Mouse (Mus musculus) lung, embryonic 16.5 days (tissue): ENCODE results near the gene Cwc25. TPM values are rescaled to one million over a fixed set of nuclear protein-coding genes. Genes with fewer than 3 reads are reported as not detected.

Experiments used
- ATAC-seq: fragments of 200-750 bp; cut with Nextera tagmentation; 2 replicates; pipeline ENCODE4 v1.8.0; 2017; ENCODE audit warnings: low read depth, mild to moderate bottlenecking, moderate library complexity
- H3K27ac ChIP-seq: fragments of 300-500 bp; sonication (generic); 2 replicates; pipeline ENCODE4 v1.5.1; 2014; ENCODE audit warnings: mild to moderate bottlenecking, control low read depth, low read length
- H3K27me3 ChIP-seq: fragments of 300-500 bp; sonication (generic); 2 replicates; pipeline ENCODE4 v1.6.1; 2014; ENCODE audit warnings: low read depth, low read length, mixed read lengths; ENCODE audit not compliant: control insufficient read depth, insufficient read depth
- H3K36me3 ChIP-seq: fragments of 300-500 bp; sonication (generic); 2 replicates; pipeline ENCODE4 v1.6.1; 2014; ENCODE audit warnings: low read length; ENCODE audit not compliant: control insufficient read depth, insufficient read depth
- H3K4me1 ChIP-seq: fragments of 300-500 bp; sonication (generic); replicated peaks from 2 replicates; pipeline ENCODE4 v1.6.1; 2014; ENCODE audit warnings: low read length, mixed read lengths; ENCODE audit not compliant: control insufficient read depth, insufficient read depth
- H3K4me2 ChIP-seq: fragments of 300-500 bp; sonication (generic); 2 replicates; pipeline ENCODE4 v1.6.1; 2014; ENCODE audit warnings: low read depth, low read length, control low read depth
- H3K4me3 ChIP-seq: fragments of 300-500 bp; sonication (generic); 2 replicates; pipeline ENCODE4 v1.5.1; 2014; ENCODE audit warnings: mild to moderate bottlenecking, low read length, control low read depth
- H3K9ac ChIP-seq: fragments of 300-500 bp; sonication (generic); 2 replicates; pipeline ENCODE4 v1.6.1; 2014; ENCODE audit warnings: low read length, control low read depth
- H3K9me3 ChIP-seq: fragments of 300-500 bp; sonication (generic); 2 replicates; pipeline ENCODE4 v1.6.1; 2016; ENCODE audit warnings: low read length; ENCODE audit not compliant: control insufficient read depth
- WGBS: fragments of 180-500 bp; shearing (Covaris S2); extraction: QIAGEN DNeasy Blood & Tissue Kit; methylation state at CpG from one replicate; pipeline ENCODE4 v1.1.7; 2014; 5-methylcytosine and 5-hydroxymethylcytosine counted together
- polyA plus RNA-seq: library from polyadenylated mRNA; unstranded; fragments of >200 nt; fragmentation: Nextera tagmentation; extraction: Ambion mirVana; gene quantifications from 2 replicates; pipeline ENCODE4 v1.2.1, GENCODE M21; 2015

Gene Cwc25
- polyA plus RNA-seq, 1 experiment from 2014 or later, result 16.1 TPM

DNA sequence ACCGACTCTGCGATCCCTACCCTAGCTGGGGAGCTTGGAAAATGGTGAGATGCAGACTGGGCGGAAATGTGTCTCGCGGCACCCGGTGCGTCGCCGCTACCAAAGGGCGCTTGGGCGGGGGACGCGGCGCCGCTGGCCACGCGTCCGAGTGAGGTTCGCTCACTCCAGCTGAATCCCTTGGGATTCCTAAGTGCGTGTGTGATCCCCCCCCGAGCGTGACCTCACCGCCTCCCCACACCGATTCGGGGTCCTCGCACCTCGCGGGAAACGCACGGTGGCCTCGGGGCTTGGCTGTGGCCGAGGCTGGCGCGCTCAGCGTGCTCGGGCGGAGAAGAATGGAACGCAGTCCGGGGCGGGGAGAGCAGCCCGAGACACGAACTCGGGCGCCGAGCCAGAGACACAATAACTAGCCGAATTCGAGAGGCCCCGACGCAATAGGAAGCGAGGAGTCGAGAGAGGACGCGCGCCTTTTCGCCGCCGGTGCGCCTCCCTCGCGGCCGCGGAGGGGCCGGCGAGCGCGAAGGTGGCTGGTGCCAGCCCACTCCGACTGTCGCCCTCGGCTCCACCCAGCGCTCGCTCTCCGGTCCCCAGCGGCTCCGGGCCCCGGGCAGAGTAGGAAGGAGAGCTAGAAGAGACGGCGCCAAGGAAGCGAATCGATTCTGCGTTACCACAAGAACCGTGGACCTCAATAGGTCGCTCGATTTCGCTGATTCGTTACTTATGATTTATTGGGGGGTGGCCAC lies 66.2 kb downstream of the Cwc25 start, which contains the start of gene Pcgf2:
Gene Pcgf2 (minus strand): TSS at position 495 of the 743 bp plus-strand sequence.
- Histone ChIP-seq H3K36me3 (no peaks in the 10 kb centered on the region), H3K27me3 (no peaks in the 10 kb centered on the region), H3K4me2 (peak within 1 kb of the TSS; percentile 90), H3K4me1 (peaks cover 53% of the 10 kb centered on the region), H3K9me3 (no peaks in the 10 kb centered on the region), H3K9ac (peak within 1 kb of the TSS; percentile 88), H3K4me3 (peak within 1 kb of the TSS; percentile 66), H3K27ac (peak within 1 kb of the TSS; percentile 100)
- ATAC-seq, result peak; percentile 32
- under 1% methylated on average over 85 of the region's 85 CpGs for WGBS

DNA sequence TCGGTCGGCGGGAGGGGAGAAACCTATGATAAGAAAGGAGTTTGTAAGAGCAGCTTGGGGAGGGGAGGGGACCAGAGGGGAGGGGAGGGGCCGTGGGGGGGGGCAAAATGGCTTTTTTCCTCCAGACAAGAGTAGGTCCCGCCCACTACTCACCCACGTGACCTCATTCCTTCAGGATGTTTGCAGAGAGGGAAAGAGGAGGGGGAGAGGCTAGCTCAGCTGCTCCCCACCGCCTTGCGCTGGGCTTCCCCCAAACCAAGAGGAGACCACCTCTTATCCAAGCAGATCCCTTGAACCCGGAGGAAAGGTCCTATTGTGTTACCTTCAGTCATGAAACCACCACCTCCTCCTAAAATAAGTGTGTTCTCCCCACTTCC lies 66.7 kb downstream of the Cwc25 start:
- Histone ChIP-seq H3K4me2 (peak overlapping the region; percentile 90), H3K9ac (peak overlapping the region; percentile 88), H3K36me3 (no peaks in the 10 kb centered on the region), H3K27me3 (no peaks in the 10 kb centered on the region), H3K4me3 (peak overlapping the region; percentile 66), H3K9me3 (no peaks in the 10 kb centered on the region), H3K4me1 (peaks cover 57% of the 10 kb centered on the region), H3K27ac (peak overlapping the region; percentile 100)
- peak; percentile 64 for ATAC-seq
- 0% methylated on average over 6 of the region's 9 CpGs for WGBS

DNA sequence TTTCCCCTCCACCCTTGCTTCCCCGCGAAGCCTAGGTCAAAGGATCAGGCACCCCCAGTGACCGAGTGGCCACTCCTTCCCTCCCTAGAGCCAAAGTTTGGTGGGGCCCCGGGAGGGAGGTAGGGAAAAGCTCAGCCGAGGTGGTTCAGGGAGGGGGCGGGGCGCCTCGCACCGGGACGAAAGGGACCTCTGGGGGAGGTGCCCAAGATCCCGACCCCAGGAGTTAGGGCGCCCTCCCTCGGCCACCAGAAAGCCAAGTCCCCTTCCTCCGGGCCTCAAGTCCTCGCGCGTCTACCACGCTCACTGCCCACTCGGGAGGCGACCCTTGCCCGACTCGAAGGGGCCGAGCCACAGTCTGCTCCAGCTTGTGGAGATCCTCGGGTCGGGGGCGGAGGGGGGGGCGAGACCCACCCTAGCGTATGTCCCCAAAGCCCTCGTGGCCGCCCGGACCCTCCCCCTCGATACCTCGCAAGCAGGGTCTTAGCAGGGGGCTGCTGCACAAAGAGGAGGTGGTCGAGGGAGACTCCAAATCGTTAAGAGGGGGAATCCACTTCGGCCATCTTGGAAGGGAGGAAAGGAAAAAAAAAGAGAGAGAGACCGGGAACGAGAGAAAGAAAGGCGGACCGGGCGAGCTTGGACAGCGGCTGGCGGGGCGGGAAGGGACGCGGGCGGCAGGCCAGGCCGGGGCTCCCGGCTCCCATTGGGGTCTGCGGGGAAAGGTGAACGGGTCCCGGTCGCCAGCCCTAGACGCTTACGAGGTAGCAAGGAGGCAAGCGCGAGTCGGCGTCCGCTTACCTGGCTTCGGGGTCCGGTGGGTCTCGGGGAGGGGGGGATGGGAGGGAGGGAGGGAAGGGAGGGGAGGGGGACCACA lies 67.4 kb downstream of the Cwc25 start:
- Histone ChIP-seq H3K36me3 (no peaks in the 10 kb centered on the region), H3K4me1 (peaks cover 56% of the 10 kb centered on the region), H3K9me3 (no peaks in the 10 kb centered on the region), H3K4me2 (peak overlapping the region; percentile 90), H3K27me3 (no peaks in the 10 kb centered on the region), H3K9ac (peak overlapping the region; percentile 86), H3K27ac (peak overlapping the region; percentile 100), H3K4me3 (peak overlapping the region; percentile 66)
- under 1% methylated on average over 62 of the region's 63 CpGs for WGBS
- peak; percentile 2 for ATAC-seq

DNA sequence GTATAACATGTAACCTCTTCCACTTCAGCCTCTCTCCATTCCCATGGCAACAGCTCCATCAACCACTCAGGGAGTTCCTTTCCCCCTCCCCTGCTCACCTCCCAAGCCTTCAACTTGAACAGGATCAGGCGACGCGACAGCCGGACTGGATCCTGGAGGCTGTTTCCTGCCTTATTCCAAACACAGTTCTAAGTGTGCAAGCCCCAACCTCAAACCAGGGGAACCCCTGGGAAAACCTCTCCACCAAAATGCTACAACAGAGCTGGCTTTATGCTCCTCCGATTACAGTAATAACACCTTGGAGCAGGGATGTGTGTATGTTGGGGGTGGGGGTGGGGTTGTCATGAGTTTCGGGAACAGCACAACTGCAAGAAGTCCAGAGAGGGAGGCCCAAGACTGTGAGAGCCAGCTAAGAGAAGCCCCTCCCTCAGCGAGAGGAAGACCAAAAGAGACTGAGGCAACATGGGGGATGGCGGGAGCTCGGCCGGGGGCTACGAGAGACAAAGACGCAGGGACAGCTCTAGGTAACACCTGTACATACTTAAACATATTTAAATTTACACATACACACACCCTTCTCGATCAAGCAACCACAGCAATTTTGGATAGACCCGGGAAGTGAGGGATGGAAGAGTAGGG lies 68.3 kb downstream of the Cwc25 start:
- Histone ChIP-seq H3K9me3 (no peaks in the 10 kb centered on the region), H3K4me3 (peak overlapping the region; percentile 66), H3K9ac (peak overlapping the region; percentile 86), H3K4me1 (peaks cover 62% of the 10 kb centered on the region), H3K27me3 (no peaks in the 10 kb centered on the region), H3K4me2 (peak overlapping the region; percentile 90), H3K27ac (peak overlapping the region; percentile 100), H3K36me3 (peaks cover 2% of the 10 kb centered on the region; the same call in 1 of the 2 replicates)
- WGBS, result 3% methylated on average over 14 of the region's 14 CpGs
- no peak for ATAC-seq

DNA sequence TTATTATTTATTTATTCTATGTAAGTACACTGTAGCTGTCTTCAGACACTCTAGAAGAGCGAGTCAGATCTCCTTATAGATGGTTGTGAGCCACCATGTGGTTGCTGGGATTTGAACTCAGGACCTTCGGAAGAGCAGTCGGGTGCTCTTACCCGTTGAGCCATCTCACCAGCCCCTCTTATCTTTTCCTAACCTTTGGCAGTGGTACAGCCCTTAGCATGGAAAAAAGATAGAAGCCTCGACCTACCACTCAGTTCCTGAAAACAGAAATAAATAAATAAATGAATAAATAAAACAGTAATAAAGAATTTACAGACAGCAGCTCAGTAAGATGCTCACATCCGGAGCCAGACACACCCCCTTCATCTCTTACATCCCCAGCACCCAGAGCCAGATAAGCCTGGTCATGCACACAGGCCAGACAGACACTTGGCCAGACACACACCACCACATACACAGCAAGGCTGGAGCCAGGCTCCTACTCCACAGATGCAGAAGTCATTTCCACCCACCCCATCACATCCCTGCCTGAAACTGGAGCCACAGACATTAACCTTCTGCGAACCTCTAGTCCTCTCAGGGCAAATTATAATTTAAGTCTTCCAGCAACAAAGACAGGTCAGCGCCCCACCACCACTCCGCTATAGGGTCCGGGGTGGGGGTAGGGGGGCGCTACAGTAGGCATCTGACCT lies 69.0 kb downstream of the Cwc25 start:
- Histone ChIP-seq H3K4me2 (peak overlapping the region; percentile 90), H3K9ac (peak overlapping the region; percentile 86), H3K4me1 (peaks cover 62% of the 10 kb centered on the region), H3K36me3 (peaks cover 7% of the 10 kb centered on the region), H3K9me3 (no peaks in the 10 kb centered on the region), H3K27ac (peak overlapping the region; percentile 100), H3K4me3 (peak overlapping the region; percentile 66), H3K27me3 (no peaks in the 10 kb centered on the region)
- WGBS, result 33% methylated on average over 11 of the region's 11 CpGs
- ATAC-seq, result no peak

DNA sequence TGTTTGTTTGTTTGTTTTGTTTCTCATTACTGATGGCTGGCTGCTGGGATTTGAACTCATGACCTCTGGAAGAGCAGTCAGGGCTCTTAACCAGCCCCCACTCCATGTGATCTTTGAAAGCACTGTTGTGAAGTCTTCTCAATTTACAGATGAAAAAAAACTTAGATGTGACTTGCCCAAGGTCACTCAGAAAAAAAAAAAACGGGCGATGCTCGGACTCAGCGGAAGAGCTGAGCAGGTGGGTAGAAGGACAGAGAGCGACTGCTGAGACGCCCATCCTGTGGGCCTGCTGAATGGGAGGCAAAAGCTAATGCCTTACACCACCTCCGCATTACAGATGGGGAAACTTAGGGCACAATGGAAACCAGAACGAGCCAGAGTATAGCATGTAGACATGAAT lies 69.7 kb downstream of the Cwc25 start:
- H3K4me3 ChIP-seq, result no peak overlapping the region
- peaks cover 11% of the 10 kb centered on the region for H3K36me3 ChIP-seq
- H3K27ac ChIP-seq, result no peak overlapping the region
- WGBS, result 67% methylated on average over 8 of the region's 8 CpGs
- no peak overlapping the region for H3K9ac ChIP-seq
- H3K4me1 ChIP-seq, result peaks cover 57% of the 10 kb centered on the region
- H3K4me2 ChIP-seq, result no peak overlapping the region
- H3K27me3 ChIP-seq, result no peaks in the 10 kb centered on the region
- no peaks in the 10 kb centered on the region for H3K9me3 ChIP-seq
- ATAC-seq, result no peak

DNA sequence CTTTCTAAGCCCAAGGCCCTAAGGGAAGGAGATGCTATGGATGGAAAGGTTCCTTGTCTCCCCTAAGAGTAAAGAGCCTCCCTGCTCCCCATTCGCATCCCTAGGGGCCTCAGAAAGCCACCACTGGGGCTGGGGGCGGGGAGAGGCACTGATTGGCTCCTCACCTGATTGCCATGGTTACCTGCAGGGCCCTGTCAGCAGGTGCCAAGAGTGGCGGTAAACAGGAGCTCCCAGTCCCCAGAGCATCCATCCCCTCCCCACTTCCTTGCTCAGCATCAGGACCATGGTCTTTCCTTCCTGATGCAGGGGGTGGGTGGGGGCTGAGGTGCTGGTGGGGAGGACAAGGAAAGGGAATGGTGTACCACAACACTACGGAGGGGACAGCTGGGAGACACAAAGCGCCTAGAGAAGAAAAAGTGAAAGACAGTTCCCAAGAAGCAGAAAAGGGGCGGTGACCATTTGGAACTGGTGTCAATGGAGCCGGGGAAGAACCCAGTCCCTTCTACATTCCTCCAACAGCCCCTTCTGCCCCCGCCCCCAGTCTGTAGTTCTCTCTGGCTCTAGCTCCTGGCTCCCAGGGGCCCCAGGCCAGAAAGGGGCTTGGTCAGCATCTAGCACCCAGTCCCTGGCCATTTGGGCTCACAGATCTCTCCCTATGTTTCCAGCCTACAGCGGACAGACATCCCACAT lies 70.5 kb downstream of the Cwc25 start:
- Histone ChIP-seq H3K27me3 (no peaks in the 10 kb centered on the region), H3K4me1 (peaks cover 49% of the 10 kb centered on the region), H3K9ac (no peak overlapping the region), H3K9me3 (no peaks in the 10 kb centered on the region), H3K4me2 (peak overlapping the region; percentile 45), H3K36me3 (peaks cover 19% of the 10 kb centered on the region), H3K4me3 (0 out of 2 replicates have a peak overlapping the region, but pooled peaks have one; percentile 3), H3K27ac (peak overlapping the region; percentile 90)
- no peak for ATAC-seq
- WGBS, result 42% methylated on average over 9 of the region's 9 CpGs
